Comparison of ENCODE assay signal across 16 mouse cellular contexts in the genomic region with DNA sequence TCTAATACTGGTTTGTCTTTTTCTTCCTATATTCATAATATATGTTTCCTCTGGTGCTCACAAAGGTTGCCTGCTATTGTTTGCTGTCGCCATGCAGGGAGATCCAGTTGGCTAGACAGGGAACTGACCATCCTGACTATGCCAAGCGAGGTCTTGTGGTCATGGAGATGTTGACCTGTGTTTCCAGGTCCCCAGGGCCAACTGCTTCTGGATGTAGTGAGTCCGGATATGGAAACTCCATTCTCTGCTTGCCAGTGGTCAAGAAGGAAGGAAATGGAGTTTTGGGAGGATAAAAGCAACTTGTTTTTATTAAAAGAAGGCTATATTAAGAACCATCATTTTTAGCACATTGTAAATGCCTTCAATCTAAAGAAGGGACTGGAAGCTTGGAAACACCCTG.
DNase-seq lines count a peak whose midpoint lies in the region; ATAC-seq and TF ChIP-seq lines count a peak whose summit lies in the region.
"Had no signal": no experiment of that assay in that cellular context is flagged by ENCODE, and none has a peak within 500 bp of the region (broad histone marks: within the 10 kb centered on the region; RNA-seq: fewer than 3 reads in every experiment).

No protein-coding gene starts in this region.

- no peaks in the 10 kb centered on the region for H3K9me3 ChIP-seq in heart, embryonic 15.5 days (replicated peaks)
- H3K9me3 ChIP-seq in heart, postnatal 0 days (replicated peaks; ENCODE audit: control insufficient read depth, low read length): no peaks in the 10 kb centered on the region
- H3K9me3 ChIP-seq: embryonic facial prominence, embryonic 12.5 days; liver, embryonic 15.5 days had no signal

- WGBS in heart, embryonic 15.5 days: 78% methylated on average over 3 of the region's 3 CpGs
- WGBS in heart, postnatal 0 days: 58% methylated on average over 3 of the region's 3 CpGs

- peak; percentile 36 to 57 for DNase-seq in heart, adult 18-20 months
- DNase-seq in heart, postnatal 14 days: no peak
- no peak for DNase-seq in heart, postnatal 0 days (ENCODE audit: low spot score)
- DNase-seq in kidney, postnatal 10 days: peak; percentile 61
- no peak for DNase-seq in spleen, postnatal 10 days (ENCODE audit: low spot score in 2 of 2)
- DNase-seq: cerebellum, adult 2 months; gastrocnemius, postnatal 10 days; lung, postnatal 10 days; thymus, adult 18-20 months had no signal

- intact Hi-C loops in heart, postnatal 14 days (cut with DNase I): loop anchor here (5.0 to 10.0 kb wide), 2 partner anchors 176 to 254 kb away; no protein-coding TSS in a partner anchor

- no peak overlapping the region for H3K9ac ChIP-seq in heart, embryonic 15.5 days
- no peak overlapping the region for H3K9ac ChIP-seq in heart, postnatal 0 days (replicated peaks; ENCODE audit: low read depth, low read length)
- H3K9ac ChIP-seq: embryonic facial prominence, embryonic 12.5 days; liver, embryonic 15.5 days had no signal

- TF ChIP-seq EP300 in heart, postnatal 0 days (IDR thresholded peaks at IDR 0.05; ENCODE audit: low read depth): peak; percentile 52; the same call in 1 of the 2 replicates

- ATAC-seq in heart, embryonic 15.5 days (replicated peaks; ENCODE audit: insufficient number of reproducible peaks, insufficient read depth, low FRiP score, low read depth): no peak
- ATAC-seq in heart, postnatal 0 days (ENCODE audit: insufficient read depth, low read depth): no peak
- no peak for ATAC-seq in megakaryocyte-erythroid progenitor cell, adult 5-6 weeks (replicated peaks; ENCODE audit: low FRiP score, low TSS enrichment, poor library complexity, severe bottlenecking)
- ATAC-seq: hindbrain, embryonic 16.5 days; midbrain, embryonic 16.5 days had no signal

- H3K4me3 ChIP-seq in heart, embryonic 15.5 days: no peak overlapping the region
- no peak overlapping the region for H3K4me3 ChIP-seq in heart, postnatal 0 days (ENCODE audit: low read depth, low read length)
- H3K4me3 ChIP-seq: embryonic facial prominence, embryonic 12.5 days; liver, embryonic 15.5 days; megakaryocyte, embryonic 14.5 days had no signal

- TF ChIP-seq CTCF in heart, postnatal 0 days (IDR thresholded peaks at IDR 0.05; ENCODE audit: low read depth): no peak

- H3K27me3 ChIP-seq in heart, embryonic 15.5 days: no peaks in the 10 kb centered on the region
- H3K27me3 ChIP-seq in heart, postnatal 0 days (ENCODE audit: control insufficient read depth, insufficient read depth, low read length): no peaks in the 10 kb centered on the region
- H3K27me3 ChIP-seq: embryonic facial prominence, embryonic 12.5 days; liver, embryonic 15.5 days; megakaryocyte, embryonic 14.5 days had no signal

- H3K27ac ChIP-seq in heart, embryonic 15.5 days: peak overlapping the region; percentile 36; the same call in 1 of the 2 replicates
- peak overlapping the region; percentile 32 for H3K27ac ChIP-seq in heart, postnatal 0 days (ENCODE audit: low read depth)
- H3K27ac ChIP-seq: embryonic facial prominence, embryonic 12.5 days; liver, embryonic 15.5 days had no signal

- no peak overlapping the region for H3K4me2 ChIP-seq in heart, embryonic 15.5 days
- no peak overlapping the region for H3K4me2 ChIP-seq in heart, postnatal 0 days (ENCODE audit: low read depth, low read length)
- H3K4me2 ChIP-seq: embryonic facial prominence, embryonic 12.5 days; liver, embryonic 15.5 days had no signal

- no peaks in the 10 kb centered on the region for H3K36me3 ChIP-seq in heart, embryonic 15.5 days
- H3K36me3 ChIP-seq in heart, postnatal 0 days (replicated peaks; ENCODE audit: control insufficient read depth, insufficient read depth, low read length): no peaks in the 10 kb centered on the region
- H3K36me3 ChIP-seq: embryonic facial prominence, embryonic 12.5 days; liver, embryonic 15.5 days had no signal

- H3K4me1 ChIP-seq in heart, embryonic 15.5 days (replicated peaks): peaks cover 44% of the 10 kb centered on the region
- H3K4me1 ChIP-seq in heart, postnatal 0 days (ENCODE audit: control insufficient read depth, insufficient read depth): peaks cover 46% of the 10 kb centered on the region
- H3K4me1 ChIP-seq: liver, embryonic 15.5 days; megakaryocyte, embryonic 14.5 days had no signal

Comparison
In these comparisons a context has a peak if more than half of its experiments do, and no peak if none do; other contexts are left out.
1. DNase-seq: peak in heart, adult 18-20 months (2 of 2) and kidney, postnatal 10 days (single experiment); none in heart, postnatal 14 days (0 of 2), heart, postnatal 0 days (single experiment) and spleen, postnatal 10 days (0 of 2).